Mouse (Mus musculus): ENCODE measurements at regions not wholly inside any gene's neighbourhood (a gene's known extent, or its start where the extent isn't known, plus 50 kb on each side); places are given as distances from the start of the nearest gene placed in this dataset.

DNA sequence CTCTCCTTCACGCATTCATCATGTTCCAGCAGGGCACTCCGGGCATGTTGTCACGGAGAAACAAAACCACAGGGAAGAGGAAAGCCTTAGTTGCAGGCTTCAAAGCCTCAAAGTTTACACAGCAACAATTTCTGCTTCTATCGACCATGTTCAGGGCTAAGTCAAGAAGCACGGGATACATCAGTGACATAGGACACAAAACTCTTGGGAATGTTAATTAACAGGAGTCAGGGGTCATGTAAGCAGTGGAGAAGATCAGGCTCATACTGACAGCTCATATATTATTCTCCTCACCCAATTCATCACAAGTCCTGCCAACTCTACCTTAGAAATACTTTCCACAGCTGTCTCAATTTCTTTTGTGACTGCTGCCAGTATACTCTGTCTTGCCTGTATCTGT lies 133.0 kb upstream of the Btbd3 start:
- in situ Hi-C loops (cut with MboI, MseI), result no loop called here

DNA sequence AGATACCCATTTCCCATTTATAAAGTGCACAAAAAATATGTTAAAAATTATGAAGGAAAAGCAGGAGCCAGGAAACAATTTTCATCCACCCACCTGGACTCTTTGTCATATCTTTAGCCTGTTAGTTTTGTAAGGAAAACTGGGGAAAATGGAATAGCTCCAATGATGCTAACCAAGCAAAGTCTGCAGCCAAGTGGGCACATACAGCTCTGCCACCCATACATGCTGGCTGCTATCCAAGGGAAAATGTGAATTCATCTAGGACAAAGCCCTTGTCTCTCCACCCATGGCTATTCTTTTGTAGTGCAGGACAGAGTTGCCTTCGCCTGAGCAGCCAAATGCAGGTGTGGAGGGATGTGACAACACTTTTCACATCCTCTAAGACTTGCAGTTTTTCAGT lies 135.5 kb upstream of the Btbd3 start:
- in situ Hi-C loops (cut with MboI, MseI), result no loop called here

GRCm38 (mm10) chr2:138120131-138120530 lies 136.2 kb upstream of the Btbd3 start:
- in situ Hi-C loops (cut with MboI, MseI), result no loop called here

DNA sequence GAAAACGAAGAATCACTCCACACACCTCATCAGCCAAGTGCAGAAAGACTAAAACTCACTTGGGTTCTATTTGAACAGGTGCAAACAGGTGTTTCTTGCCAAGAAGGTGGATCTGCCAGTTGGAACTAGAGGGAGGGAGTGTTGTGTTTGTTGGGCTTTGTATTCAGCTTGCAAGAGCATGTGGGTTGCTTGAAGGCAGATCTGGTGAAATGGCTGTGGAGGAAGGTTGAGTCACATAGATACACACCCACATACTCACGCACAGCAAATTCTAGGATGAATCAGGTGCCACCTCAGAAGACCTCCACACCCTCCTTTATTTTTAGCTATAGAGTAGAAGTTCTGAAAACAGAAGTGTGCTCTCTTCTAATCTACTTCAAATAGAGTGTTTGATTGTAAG lies 156.6 kb upstream of the Btbd3 start:
- in situ Hi-C loops (cut with MboI, MseI), result no loop called here

- in situ Hi-C loops (cut with MboI, MseI), result no loop called here
Measured at GRCm38 (mm10) chr2:138085390-138085789, 171.0 kb upstream of the Btbd3 start.

DNA sequence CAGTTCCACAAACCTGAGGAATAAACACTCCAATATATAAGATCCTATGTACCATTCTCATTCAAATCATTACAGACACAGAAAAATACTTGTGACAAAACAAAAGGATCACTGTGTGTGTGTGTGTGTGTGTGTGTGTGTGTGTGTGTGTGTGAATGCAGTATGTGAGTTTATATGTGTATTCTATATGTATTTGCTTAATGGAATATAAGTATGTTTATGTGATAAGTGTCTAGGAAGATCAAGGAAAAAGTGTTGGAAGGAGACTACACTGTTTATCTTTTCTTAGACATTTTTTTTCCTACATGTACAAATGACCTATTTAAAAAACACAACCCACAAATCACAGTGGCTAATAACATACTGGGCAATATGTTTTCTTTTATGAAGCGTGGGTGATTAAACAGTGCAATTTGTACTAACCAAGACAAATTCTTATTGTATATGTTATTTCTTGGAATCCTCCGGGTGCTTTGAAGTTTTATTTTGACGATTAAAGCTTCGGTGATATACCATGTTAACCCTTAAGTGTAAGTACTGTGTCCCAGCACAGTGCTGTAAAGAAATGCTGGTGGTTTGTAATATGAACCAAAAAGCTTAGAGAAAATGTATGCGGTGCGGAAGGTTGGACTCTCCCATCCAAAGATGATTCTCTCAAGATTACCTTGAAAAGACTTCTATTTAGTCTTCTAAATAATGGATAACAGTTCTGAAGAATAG lies 171.6 kb upstream of the Btbd3 start:
- in situ Hi-C loops (cut with MboI, MseI), result no loop called here

DNA sequence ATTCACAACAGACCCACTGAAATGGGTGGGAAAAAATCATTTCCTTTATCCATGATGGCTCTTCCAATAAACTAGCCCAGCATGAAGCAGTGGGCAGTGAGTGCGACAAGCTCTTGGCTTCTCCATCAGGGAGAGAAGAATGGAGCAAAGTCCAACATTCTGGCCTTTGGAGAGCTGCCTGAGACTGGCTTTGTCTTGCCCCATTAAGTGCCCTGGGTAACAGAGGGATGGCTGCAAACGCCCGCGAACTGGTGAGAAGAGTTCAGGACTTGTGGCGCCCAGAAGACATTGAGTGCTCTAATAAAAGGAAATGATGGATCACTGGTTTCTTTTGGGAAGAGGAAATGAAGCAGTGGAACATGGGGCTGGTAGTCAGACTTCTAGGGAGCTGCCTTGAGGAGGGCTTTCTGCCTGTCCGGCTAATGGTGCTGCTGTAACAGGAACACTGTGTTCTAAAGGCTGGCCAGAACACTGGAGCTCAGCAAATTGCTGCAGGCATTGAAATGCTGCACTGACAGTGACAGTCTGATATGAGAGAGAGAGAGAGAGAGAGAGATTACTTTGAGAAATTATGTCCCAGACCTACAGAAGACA lies 182.2 kb upstream of the Btbd3 start:
- in situ Hi-C loops (cut with MboI, MseI), result no loop called here

- in situ Hi-C loops (cut with MboI, MseI), result no loop called here
Measured at GRCm38 (mm10) chr2:138072165-138072728, 184.1 kb upstream of the Btbd3 start.

GRCm38 (mm10) chr2:138053081-138053480 lies 203.3 kb upstream of the Btbd3 start:
- in situ Hi-C loops (cut with MboI, MseI), result no loop called here

DNA sequence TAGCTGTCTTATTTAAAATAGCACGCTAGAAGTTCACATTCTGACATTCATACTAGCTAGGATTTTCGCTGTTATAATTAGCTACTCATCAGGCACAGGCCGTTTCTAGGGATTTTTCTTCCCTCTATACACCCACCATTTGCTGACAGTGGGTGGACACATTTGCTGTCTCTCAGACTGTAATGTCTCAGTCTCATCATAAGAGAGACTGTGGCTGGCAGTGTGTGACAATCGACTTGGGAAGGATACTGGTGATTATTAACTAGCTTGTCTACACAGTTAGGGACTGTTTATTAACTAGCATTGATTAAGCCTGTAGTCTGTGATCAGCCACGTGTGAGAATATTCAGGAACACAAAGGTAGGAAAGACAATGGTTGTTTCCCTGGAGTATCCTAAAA lies 208.0 kb upstream of the Btbd3 start:
- in situ Hi-C loops (cut with MboI, MseI), result no loop called here

GRCm38 (mm10) chr2:138047781-138048201 lies 208.6 kb upstream of the Btbd3 start:
- in situ Hi-C loops (cut with MboI, MseI), result no loop called here

GRCm38 (mm10) chr2:138047361-138047760 lies 209.0 kb upstream of the Btbd3 start:
- in situ Hi-C loops (cut with MboI, MseI), result no loop called here

DNA sequence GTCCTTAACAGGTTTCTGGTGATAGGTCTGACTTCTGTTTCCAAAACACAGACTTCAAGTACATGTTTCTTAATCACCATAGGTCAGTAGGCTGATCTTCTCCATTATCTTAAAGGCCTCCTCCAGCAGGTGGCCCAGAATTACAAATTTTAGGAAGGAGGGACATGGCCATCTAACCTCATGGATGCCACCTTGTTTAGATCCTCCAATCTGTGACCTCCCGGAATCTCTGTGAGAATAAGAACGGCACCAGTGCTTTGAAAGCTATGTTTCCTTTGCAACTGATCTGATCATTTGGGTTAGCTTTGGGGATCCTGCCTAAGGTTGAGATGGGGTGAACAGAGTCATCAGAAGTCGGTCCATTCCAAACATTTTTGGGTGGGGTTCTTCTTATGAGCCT lies 209.4 kb upstream of the Btbd3 start:
- in situ Hi-C loops (cut with MboI, MseI), result no loop called here

DNA sequence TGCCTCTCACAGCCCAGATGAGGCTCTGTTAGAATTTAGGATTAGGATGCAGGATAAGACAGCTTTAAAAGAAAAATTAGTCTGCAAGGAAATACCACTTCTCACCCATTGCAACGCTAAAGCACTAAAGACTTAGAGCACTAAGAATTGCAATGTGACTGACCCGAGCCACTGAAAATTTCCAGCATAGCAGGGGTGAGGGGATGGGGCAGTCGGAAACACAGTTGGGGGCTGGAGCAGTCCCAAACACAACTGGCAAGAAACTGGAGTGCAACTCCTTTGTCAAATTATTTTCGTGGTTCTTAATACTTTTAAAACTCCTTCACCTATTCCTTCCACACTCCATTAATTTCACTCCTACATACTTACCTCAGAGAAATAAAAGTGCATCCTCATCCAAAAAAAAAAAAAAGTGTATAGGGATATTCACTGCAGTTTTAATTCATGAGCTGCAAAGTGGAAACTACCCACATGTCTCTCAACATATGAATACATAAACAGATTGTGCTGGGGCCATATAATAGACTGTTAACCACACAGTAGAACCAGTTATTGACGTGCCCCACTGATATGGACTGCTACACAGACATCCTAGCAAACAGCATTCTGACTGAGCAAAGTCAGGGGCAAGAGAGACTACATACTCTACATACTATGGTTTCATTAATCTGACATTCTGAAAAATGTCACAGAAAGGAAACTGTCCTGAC lies 210.3 kb upstream of the Btbd3 start:
- in situ Hi-C loops (cut with MboI, MseI), result no loop called here

DNA sequence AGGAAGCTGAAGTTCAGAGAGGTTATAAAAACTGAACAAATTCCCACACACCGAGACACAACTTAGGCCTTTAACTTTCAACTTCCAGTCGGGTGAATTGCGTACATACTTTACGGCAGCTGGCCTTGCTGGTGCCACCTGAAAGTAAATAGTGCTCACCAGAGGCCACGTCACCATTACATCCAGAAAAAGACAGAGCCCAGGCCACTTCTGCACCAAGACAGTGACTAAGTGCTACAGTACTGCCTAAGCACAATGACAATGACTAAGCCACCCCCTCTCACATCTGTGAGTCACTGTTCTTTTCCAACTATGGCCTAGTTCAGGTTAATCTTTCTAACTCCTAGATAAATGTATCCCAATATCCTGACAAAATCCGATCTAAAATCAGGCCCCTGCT lies 215.7 kb upstream of the Btbd3 start:
- in situ Hi-C loops (cut with MboI, MseI), result no loop called here

- in situ Hi-C loops (cut with MboI, MseI), result no loop called here
Measured at GRCm38 (mm10) chr2:138040302-138040701, 216.1 kb upstream of the Btbd3 start.

GRCm38 (mm10) chr2:138034123-138034736 lies 222.1 kb upstream of the Btbd3 start:
- in situ Hi-C loops (cut with MboI, MseI), result no loop called here

- in situ Hi-C loops (cut with MboI, MseI), result no loop called here
Measured at GRCm38 (mm10) chr2:138033379-138034122, 222.8 kb upstream of the Btbd3 start.

DNA sequence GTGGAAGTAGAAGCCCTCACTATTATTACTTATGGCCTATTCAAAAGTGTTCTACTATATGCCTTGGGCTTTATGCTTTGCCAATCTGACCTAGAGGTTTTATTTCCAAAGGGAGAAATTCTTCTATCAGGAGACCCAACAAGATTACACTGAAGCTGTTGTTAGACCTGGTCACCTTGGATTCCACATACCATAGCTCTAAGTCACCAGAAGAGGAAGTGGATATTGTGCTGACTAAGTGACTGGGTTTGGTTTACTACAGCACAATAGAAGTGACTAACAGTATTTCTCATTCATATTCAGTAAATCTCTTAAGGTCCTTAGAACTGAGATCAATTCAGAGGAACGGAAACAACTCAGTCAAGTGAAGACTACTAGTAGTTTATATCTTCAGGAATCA lies 229.0 kb upstream of the Btbd3 start:
- in situ Hi-C loops (cut with MboI, MseI), result no loop called here

GRCm38 (mm10) chr2:138023558-138023957 lies 232.8 kb upstream of the Btbd3 start:
- in situ Hi-C loops (cut with MboI, MseI), result no loop called here

GRCm38 (mm10) chr2:137981766-137982165 lies 274.6 kb upstream of the Btbd3 start:
- in situ Hi-C loops (cut with MboI, MseI), result no loop called here
